Mouse (Mus musculus) heart, adult 2 months (tissue): ENCODE data around the gene Rpl26.

Source experiments
- CTCF ChIP-seq: fragments of 200-600 bp; IDR thresholded peaks from 2 replicates; pipeline ENCODE4 v1.8.1; 2022; ENCODE audit warnings: antibody characterized with exemption, mild to moderate bottlenecking, moderate library complexity
- EP300 ChIP-seq: fragments of 200-500 bp; IDR thresholded peaks from 2 replicates; pipeline ENCODE4 v1.6.1; 2011; ENCODE audit warnings: low read depth, low read length, control low read depth; ENCODE audit not compliant: insufficient read depth
- POLR2A ChIP-seq: fragments of 200-500 bp; IDR thresholded peaks from 2 replicates; pipeline ENCODE4 v1.6.1; 2011; ENCODE audit warnings: mild to moderate bottlenecking, low read depth, low read length, control low read depth; ENCODE audit not compliant: insufficient read depth

DNA sequence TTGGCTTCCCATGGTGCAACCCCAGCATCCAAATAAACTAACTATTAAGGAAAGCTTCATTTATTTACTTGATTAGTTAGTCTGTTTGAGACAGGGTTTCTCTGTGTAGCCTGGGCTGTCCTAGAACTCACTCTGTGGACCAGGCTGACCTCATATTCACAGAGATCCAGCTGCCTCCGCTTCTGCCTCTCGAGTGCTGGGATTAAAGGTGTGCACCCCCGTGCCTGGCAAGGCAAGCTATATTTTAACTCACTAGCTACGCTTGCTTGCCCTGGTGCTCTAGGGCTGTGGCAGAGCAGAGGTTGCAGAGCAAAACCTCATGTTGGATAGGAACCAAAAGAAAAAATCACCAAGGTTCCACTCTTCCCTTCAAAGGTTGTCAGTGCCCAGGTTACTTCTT, 39.1 kb downstream of the Rpl26 start:
- TF ChIP-seq CTCF: no peak
- TF ChIP-seq EP300: no peak
- TF ChIP-seq POLR2A: no peak
